Mouse (Mus musculus) ZHBTc4 (cell line): ENCODE data around the gene Sval2.

Source experiments
- DNase-seq: peaks from one replicate; pipeline ENCODE4 v3.0.0-alpha.2; 2011; ENCODE audit warnings: low read depth, low spot score

Sval2 gene

DNA sequence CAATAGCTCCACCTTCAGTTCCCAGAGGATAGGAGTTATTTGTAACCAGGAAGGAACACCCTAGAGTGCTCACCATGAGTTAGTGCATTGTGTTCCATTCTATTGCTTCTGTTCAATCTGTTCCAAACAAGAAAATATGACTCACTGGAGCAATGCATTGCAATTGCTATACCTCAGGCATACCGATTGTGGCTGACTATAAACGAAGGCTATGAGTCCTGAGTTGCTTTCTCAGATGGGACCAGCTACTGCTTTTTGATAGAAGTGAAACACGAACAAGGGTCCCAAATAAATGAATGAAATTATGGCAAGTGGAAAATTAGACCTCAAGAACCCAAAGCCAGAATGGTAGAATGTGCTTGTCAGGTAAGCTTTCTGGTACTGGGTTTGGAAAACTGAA is at the start of gene Sval2:
Gene Sval2 (plus strand): TSS at position 301 of the 400 bp plus-strand sequence.
- DNase-seq, result no peak

DNA sequence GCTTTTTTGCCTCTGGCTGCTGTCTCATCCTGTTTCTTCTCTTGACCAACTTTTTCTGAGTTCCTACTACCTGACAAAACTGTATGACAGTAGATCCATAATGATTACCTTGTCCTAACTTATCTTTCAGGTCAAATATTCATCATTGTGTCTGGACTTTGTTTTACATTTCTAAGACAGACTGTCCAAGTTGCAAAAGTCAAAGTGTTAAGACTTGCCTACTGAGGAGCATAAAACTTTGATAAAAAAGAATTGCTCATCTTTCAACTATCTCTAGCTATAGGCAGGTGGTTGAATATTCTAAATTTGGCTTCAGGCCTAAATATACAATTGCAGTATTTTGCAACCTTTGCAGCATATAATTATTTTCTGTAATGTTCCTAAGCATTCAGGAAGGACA is 28.7 kb upstream of the Sval2 start:
- DNase-seq, result no peak

DNA sequence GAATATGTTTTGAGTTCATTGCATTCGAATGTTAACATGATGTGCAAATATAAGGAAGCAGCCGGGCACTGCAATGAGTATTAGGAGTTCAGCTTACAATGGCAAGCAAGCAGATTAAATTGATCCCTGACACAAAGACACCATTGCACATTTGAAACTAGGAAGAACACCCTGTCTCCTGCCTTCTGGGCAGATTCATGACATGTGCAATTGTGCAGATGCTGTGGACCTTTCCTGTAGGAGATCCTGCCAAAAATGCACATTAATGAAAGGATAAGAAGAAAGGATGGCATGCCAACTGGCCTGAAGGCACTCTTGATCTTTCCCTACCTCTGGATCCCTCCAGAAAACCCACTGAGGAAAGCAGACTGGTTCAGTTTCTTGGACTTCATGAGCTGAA is 23.3 kb upstream of the Sval2 start:
- no peak for DNase-seq

DNA sequence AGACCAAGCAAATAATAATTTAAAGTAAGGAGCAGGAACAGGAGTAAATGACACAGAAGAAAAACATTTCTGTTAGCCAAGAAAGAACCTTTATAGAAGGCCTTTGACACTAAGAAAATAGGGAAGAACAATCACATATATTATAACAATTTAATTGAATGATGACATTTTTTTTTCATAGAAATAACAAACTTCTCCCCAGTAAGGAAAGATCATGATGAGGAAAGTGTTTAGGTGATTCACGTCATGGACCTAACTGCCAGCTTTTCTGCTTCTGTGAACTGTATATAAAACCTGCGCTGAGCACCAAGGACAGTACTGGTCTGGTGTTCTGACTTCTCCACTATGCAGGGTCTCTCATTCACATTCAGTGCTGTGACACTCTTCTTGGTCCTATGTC is 5.6 kb upstream of the Sval2 start, which contains the start of gene Pip:
Gene Pip (plus strand): TSS at position 301 of the 400 bp plus-strand sequence.
- no peak for DNase-seq

DNA sequence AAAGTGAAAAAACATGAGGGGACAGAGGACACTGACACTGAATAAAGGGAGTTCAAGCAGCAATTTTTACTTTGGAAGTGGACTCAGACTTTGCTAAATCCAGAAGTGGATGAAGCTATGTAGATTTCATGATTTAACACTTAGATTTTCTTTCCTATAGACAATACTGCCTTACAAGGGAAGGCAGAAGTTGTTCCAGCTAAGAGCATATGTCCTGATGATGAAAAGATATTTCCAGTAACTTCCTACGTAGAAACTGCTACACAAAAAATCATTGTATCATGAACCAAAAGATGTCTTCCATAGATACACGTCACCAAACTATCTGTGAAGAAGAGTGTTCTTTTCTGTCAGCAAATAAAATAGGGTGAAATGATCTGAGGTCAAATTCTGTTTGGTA is 11.2 kb downstream of the Sval2 start:
- no peak for DNase-seq

DNA sequence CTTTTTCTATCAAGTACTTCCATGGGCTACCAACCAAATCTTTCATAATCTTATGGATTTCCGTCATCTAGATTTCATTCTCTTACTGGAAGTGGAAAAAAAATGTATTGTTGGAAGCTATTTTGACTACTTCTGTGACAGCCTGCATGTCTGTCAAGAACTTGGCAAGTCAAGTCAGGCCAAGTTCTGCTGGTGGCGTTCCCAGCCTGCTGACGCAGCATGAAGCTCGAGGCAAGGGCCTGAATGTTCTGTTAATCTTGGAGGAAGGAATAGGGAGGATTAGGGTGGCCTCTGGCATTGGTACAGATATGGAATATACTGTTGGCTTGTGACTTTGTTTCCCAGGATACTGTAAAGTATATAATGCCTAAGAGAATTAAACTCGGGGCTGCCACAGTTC is 58.8 kb downstream of the Sval2 start:
- DNase-seq, result no peak
